Mouse (Mus musculus) large intestine, adult 2 months (tissue): Measurements from ENCODE around the gene Gtf3a. TPM values are rescaled to one million over a fixed set of nuclear protein-coding genes. Genes with fewer than 3 reads are reported as not detected.
"Not testable (repeated sequence)": the region's sequence is repeated elsewhere in the genome, so short reads cannot be mapped to it uniquely, and the experiment has no call there.

Experiments
- DNase-seq: peaks from one replicate; pipeline ENCODE4 v3.0.0-alpha.2; 2012; ENCODE audit warnings: low read depth, low spot score
- WGBS: fragments of 180-500 bp; shearing (Covaris S2); methylation state at CpG from one replicate; pipeline ENCODE4 v1.1.7; 2018; 5-methylcytosine and 5-hydroxymethylcytosine counted together
- polyA plus RNA-seq: library from polyadenylated mRNA; depleted of rRNA; stranded (reverse); fragments of >200 nt; gene quantifications from 2 replicates; pipeline ENCODE4 v1.2.3, GENCODE M21; 2012; rRNA removed

Gtf3a gene
- polyA plus RNA-seq: 32.3 and 40.6 TPM in 2 replicates

DNA sequence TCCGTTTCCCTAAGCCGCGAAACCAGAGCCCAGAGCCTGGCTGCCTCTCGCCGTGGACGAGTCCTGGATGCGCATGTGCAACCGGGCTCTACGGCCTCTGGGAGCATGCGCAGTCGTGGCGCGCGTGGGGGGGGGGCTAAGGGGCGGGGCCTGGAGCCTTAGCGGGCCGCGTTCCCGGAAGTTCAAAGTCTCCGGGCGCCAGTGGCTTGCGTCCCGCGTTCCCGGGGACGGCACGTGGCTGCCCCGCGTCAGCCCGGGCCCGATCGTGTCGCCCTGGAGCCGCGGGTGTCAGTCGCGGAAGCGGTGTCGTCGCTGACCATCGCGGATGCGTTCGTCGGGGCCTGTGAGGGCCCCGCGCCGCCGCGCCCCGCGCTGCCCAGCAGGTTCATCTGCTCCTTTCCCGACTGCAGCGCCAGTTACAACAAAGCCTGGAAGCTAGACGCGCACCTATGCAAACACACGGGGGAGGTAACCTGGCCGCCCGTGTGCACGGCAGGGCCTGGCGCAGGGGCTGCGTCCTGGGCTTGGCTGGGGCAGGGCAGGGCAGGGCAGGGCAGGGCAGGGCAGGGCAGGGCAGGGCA lies at the start of gene Gtf3a:
Gene Gtf3a (plus strand): TSS at position 150 of the 581 bp plus-strand sequence.
- no peak for DNase-seq
- under 1% methylated on average over 62 of the region's 62 CpGs for WGBS

- WGBS: 56% methylated on average over 7 of the region's 7 CpGs
- DNase-seq: no peak
Measured at GRCm38 (mm10) chr5:146900331-146900730, 48.1 kb upstream of the Gtf3a start.

DNA sequence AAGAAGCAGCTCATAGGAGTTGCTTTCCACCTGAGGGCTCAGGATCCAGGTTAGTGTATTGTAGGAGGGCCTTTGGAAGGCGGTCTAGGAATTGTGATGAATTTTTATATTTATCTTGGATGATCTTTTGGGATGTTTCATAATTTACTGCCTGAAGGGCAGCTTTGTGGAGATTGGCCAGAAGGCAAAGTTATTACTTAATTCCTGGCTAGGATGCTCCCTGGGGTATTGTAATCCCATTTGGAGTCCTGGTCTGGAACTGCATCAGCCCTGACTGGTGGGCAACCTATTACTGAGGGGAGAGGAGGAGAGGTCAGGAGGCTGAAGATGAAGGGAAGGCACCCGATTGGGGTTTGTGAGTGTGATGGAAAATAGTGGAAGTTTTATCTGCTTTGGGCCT lies 47.0 kb upstream of the Gtf3a start:
- no peak for DNase-seq
- WGBS: 84% methylated on average over 2 of the region's 2 CpGs

GRCm38 (mm10) chr5:146904404-146904803 lies 44.1 kb upstream of the Gtf3a start:
- no peak for DNase-seq
- WGBS: 14% methylated on average over 8 of the region's 8 CpGs

DNA sequence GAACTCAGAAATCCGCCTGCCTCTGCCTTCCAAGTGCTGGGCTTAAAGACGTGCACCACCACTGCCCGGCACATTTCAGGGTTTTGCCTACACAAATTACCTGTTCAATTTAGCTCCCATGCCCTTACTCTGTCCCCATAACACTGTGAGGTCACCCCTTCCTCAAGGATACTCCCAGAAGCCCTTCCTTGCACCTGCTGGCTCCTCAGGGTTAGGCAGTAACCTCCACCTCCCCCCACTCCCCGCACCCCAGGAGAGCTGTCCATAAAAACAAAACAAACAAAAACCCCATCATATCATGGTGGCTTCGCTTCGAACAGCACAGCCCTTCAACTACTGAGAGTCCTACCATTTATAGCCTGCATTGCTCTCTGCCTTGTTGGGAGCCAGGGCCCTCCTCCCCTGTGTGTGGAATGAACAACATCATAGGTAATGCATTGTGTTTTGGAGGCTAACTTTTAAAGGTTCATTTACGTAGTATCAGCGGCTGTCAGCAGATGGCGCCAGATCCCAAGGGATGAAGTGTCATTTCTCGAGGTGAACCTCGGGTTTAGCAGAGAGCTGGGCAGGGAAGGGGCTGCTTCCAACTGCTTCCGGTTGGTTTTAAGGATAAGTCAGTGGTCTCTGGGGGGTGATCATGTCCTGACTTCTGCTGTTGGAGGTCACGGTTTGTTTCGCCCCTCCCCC lies 42.8 kb upstream of the Gtf3a start:
- WGBS: 19% methylated on average over 14 of the region's 14 CpGs
- no peak for DNase-seq

DNA sequence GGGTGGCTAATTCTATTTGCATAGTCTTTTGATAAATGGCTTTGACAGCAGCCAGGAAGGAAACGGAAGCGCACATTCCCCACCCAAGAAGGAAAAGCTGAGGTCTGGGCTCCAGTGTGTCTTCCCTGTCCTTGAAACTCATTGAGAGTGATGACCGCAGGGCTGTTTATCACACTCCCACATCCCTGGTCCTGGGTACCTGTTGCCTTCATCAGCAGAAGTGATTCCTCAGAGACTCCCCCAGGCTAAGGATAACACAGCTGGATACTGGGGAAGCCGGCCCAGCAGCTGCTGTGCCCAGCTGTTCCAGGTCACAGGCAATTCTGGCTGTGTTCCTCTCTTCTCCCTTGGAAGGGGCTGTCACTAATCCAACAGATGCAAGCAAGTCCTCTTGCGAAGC lies 40.9 kb upstream of the Gtf3a start:
- 55% methylated on average over 5 of the region's 5 CpGs for WGBS
- no peak for DNase-seq

DNA sequence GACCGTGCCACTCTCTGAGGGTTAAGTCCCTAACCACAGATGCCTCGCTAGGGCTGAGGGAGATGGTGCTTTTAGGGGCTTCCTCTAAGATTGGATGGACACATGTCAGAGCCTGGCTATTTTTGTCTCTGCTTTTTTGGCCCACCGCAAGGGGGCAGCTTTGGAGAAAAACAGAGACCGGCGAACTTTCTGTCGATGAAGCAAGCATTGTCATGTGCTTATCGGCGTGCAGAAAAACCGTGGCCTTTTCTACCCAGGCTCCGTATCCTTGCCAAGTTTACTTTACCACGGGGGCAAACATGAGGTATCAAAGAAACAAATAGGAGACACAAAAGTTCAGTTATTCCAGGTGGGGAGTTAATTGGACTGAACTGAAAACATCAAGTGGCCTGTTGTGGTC lies 39.8 kb upstream of the Gtf3a start:
- no peak for DNase-seq
- WGBS: 40% methylated on average over 11 of the region's 11 CpGs

GRCm38 (mm10) chr5:146912206-146912605 lies 36.3 kb upstream of the Gtf3a start:
- 5% methylated on average over 9 of the region's 9 CpGs for WGBS
- no peak for DNase-seq

GRCm38 (mm10) chr5:146913355-146913754 lies 35.1 kb upstream of the Gtf3a start:
- DNase-seq: no peak
- WGBS: 78% methylated on average over 7 of the region's 7 CpGs

GRCm38 (mm10) chr5:146914088-146914766 lies 34.2 kb upstream of the Gtf3a start:
- no peak for DNase-seq
- WGBS: 13% methylated on average over 9 of the region's 9 CpGs

GRCm38 (mm10) chr5:146916273-146916672 lies 32.2 kb upstream of the Gtf3a start:
- WGBS: 66% methylated on average over 8 of the region's 8 CpGs
- DNase-seq: no peak

- DNase-seq: no peak
- WGBS: 20% methylated on average over 6 of the region's 6 CpGs
Measured at GRCm38 (mm10) chr5:146916806-146917205, 31.7 kb upstream of the Gtf3a start.

DNA sequence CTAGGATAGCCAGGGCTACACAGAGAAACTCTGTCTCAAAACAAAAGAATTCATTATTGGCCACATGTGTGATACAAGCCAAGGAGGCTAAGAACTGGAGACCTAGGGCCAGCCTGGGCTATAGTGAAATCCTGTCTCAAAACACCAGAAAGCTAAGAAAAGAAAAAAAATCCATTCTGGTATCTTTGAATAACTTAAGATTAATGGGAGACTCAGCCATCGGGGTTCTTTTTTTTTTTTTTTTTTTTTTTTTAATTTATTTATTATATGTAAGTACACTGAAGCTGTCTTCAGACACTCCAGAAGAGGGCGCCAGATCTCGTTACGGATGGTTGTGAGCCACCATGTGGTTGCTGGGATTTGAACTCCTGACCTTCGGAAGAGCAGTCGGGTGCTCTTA lies 31.1 kb upstream of the Gtf3a start:
- not testable (repeated sequence) for DNase-seq
- 75% methylated on average over 6 of the region's 6 CpGs for WGBS

GRCm38 (mm10) chr5:146919874-146920273 lies 28.6 kb upstream of the Gtf3a start:
- no peak for DNase-seq
- WGBS: 20% methylated on average over 6 of the region's 6 CpGs

GRCm38 (mm10) chr5:146920314-146921161 lies 27.9 kb upstream of the Gtf3a start:
- WGBS: 5% methylated on average over 26 of the region's 27 CpGs
- DNase-seq: no peak

DNA sequence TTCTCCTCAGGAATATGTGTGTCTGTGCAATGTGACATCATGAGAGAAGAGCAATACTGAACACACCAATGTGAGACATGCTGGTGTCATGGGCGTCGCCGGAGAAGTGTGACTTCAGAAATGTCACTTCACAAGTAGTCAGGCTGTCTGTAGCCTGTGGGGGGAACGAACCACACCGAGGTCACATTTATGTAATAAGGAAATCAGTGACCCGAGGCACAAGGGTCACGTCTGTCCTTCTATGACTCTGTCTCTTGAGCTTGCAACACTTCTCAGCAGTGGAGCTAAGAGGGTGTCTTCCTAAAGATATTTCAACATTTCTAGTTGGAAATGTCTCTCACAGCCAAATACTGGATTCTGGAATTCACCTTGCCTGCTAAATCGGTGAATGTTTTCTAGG lies 27.2 kb upstream of the Gtf3a start:
- WGBS: 44% methylated on average over 8 of the region's 8 CpGs
- no peak for DNase-seq

DNA sequence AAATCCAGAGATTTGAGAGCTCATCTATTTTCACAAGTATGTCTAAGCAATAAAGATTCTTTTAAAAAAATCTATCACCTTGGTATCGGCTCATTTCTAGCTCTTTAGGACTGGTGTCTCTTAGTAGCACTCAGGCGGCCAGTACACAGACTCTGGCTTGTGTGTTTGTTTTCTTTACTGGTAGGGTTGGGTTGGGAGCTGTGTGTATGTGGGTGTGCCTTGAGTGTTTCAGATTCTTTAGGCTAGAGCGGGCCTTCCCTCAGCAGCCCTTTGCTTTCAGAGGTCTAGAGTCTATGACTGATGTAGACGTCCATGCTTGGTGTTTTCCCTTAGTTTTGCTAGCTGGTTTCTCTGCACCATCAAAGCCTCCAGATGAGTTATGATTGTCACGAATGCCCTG lies 24.9 kb upstream of the Gtf3a start:
- DNase-seq: no peak
- WGBS: 51% methylated on average over 5 of the region's 5 CpGs

GRCm38 (mm10) chr5:146926673-146927072 lies 21.8 kb upstream of the Gtf3a start:
- DNase-seq: no peak
- 94% methylated on average over 5 of the region's 5 CpGs for WGBS

- WGBS: 59% methylated on average over 7 of the region's 7 CpGs
- DNase-seq: no peak
Measured at GRCm38 (mm10) chr5:146931422-146931821, 17.0 kb upstream of the Gtf3a start.

DNA sequence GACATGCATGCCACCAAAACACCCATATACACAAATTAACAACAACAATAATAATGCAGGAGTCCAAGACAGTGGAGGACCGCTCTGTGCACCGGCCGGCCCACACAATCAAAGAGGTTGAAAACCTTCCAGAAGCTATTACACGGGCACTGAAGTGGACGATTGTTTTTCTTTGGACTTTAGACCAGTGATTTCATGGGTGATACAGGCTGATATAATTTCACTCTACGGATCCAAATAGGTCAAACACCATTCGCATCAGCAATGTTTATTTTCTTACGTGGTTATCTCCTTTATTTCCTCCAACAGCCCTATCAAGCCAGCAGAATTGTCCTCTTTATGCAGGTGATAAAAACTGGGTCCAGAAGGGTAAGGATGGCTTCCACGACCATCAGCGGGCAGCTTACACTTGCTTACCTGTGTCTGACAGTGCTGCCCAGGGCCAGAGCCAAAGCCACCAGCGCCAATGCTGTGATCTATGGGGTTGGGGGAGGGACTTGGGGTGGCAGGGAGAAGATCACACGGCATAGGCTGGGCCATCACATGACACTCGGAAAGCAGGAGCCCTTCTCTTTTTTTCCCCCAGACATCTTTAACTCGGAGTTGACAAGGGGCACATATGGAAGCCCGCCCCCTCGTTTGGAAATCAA lies 16.4 kb upstream of the Gtf3a start:
- 33% methylated on average over 16 of the region's 16 CpGs for WGBS
- DNase-seq: peak; percentile 78
